In genomic region chr13:73477841-73478240, GRCm38 (mm10) we compare ENCODE assay signal across 22 mouse cellular contexts. TPM values are rescaled to one million over a fixed set of nuclear protein-coding genes. Genes with fewer than 3 reads are reported as not detected.
DNase-seq lines count a peak whose midpoint lies in the region; ATAC-seq and TF ChIP-seq lines count a peak whose summit lies in the region.
"Had no signal": no experiment of that assay in that cellular context is flagged by ENCODE, and none has a peak within 500 bp of the region (broad histone marks: within the 10 kb centered on the region; RNA-seq: fewer than 3 reads in every experiment).

No protein-coding gene starts in this region.

- 6% methylated on average over 2 of the region's 2 CpGs for WGBS in cerebellum, adult 2 months
- WGBS in liver, embryonic 12.5 days (ENCODE audit: insufficient replicate concordance), result 92% methylated on average over 2 of the region's 2 CpGs
- WGBS in intestine, embryonic 15.5 days, result 92% methylated on average over 2 of the region's 2 CpGs

- H3K4me3 ChIP-seq in cerebellum, adult 2 months (replicated peaks; ENCODE audit: insufficient read depth, low read depth, low read length), result no peak overlapping the region
- no peak overlapping the region for H3K4me3 ChIP-seq in liver, embryonic 12.5 days
- H3K4me3 ChIP-seq in intestine, embryonic 15.5 days (replicated peaks), result no peak overlapping the region
- H3K4me3 ChIP-seq: embryonic facial prominence, embryonic 13.5 days; heart, embryonic 12.5 days; hindbrain, embryonic 12.5 days; myocyte had no signal

- TF ChIP-seq CTCF in cerebellum, adult 2 months (IDR thresholded peaks at IDR 0.05; ENCODE audit: borderline replicate concordance, insufficient read depth, low read depth, low read length), result no peak

- no peaks in the 10 kb centered on the region for H3K9me3 ChIP-seq in liver, embryonic 12.5 days (replicated peaks)
- H3K9me3 ChIP-seq in intestine, embryonic 15.5 days, result no peaks in the 10 kb centered on the region
- H3K9me3 ChIP-seq: embryonic facial prominence, embryonic 13.5 days; heart, embryonic 12.5 days; hindbrain, embryonic 12.5 days; megakaryocyte, embryonic 14.5 days had no signal

- TF ChIP-seq POLR2A in cerebellum, adult 2 months (IDR thresholded peaks at IDR 0.05; ENCODE audit: borderline replicate concordance, insufficient read depth, low read length), result no peak

- peak; percentile 51 to 71 for DNase-seq in cerebellum, adult 2 months
- DNase-seq in cerebellum, adult 11 months, result no peak
- peak; percentile 61 for DNase-seq in testis, postnatal 14 days (ENCODE audit: low spot score)
- no peak for DNase-seq in testis, postnatal 10 days (ENCODE audit: low spot score)
- DNase-seq in layer of hippocampus, adult 18-20 months (ENCODE audit: low spot score in 2 of 2), result no peak
- DNase-seq in kidney, postnatal 10 days, result no peak
- DNase-seq: adrenal gland, postnatal 10 days; heart, postnatal 14 days; lung, adult 2 months; thymus, adult 18-20 months had no signal

- ATAC-seq in liver, embryonic 12.5 days, result no peak
- ATAC-seq in intestine, embryonic 15.5 days, result no peak
- ATAC-seq: activated CD4-positive, CD25-positive, alpha-beta regulatory T cell, adult 4 months had no signal

- H3K27me3 ChIP-seq in cerebellum, adult 2 months (ENCODE audit: control insufficient read depth, insufficient read depth, low read length), result no peaks in the 10 kb centered on the region
- no peaks in the 10 kb centered on the region for H3K27me3 ChIP-seq in liver, embryonic 12.5 days (replicated peaks)
- no peaks in the 10 kb centered on the region for H3K27me3 ChIP-seq in intestine, embryonic 15.5 days (replicated peaks)
- H3K27me3 ChIP-seq: embryonic facial prominence, embryonic 13.5 days; heart, embryonic 12.5 days; hindbrain, embryonic 12.5 days; megakaryocyte, embryonic 14.5 days had no signal

- peak overlapping the region; percentile 84 for H3K4me2 ChIP-seq in liver, embryonic 12.5 days
- H3K4me2 ChIP-seq in intestine, embryonic 15.5 days (replicated peaks), result no peak overlapping the region
- H3K4me2 ChIP-seq: embryonic facial prominence, embryonic 13.5 days; heart, embryonic 12.5 days; hindbrain, embryonic 12.5 days had no signal

- peaks cover 62% of the 10 kb centered on the region for H3K4me1 ChIP-seq in cerebellum, adult 2 months (ENCODE audit: control insufficient read depth, insufficient read depth, low read length)
- H3K4me1 ChIP-seq in liver, embryonic 12.5 days, result peaks cover 98% of the 10 kb centered on the region
- H3K4me1 ChIP-seq in intestine, embryonic 15.5 days (replicated peaks), result no peaks in the 10 kb centered on the region; the same call in 1 of the 2 replicates

- peak overlapping the region; percentile 76 for H3K9ac ChIP-seq in liver, embryonic 12.5 days
- no peak overlapping the region for H3K9ac ChIP-seq in intestine, embryonic 15.5 days
- H3K9ac ChIP-seq: embryonic facial prominence, embryonic 13.5 days; heart, embryonic 12.5 days; hindbrain, embryonic 12.5 days had no signal

- peaks cover 78% of the 10 kb centered on the region for H3K36me3 ChIP-seq in liver, embryonic 12.5 days
- H3K36me3 ChIP-seq in intestine, embryonic 15.5 days, result no peaks in the 10 kb centered on the region
- H3K36me3 ChIP-seq: embryonic facial prominence, embryonic 13.5 days; G1E; heart, embryonic 12.5 days had no signal

- H3K27ac ChIP-seq in cerebellum, adult 2 months (ENCODE audit: insufficient read depth, low read length), result no peak overlapping the region
- peak overlapping the region; percentile 98 for H3K27ac ChIP-seq in liver, embryonic 12.5 days
- no peak overlapping the region for H3K27ac ChIP-seq in intestine, embryonic 15.5 days
- H3K27ac ChIP-seq: embryonic facial prominence, embryonic 13.5 days; hindbrain, embryonic 12.5 days had no signal

RNA-seq across cellular contexts. Expression of gene Lpcat1, which starts 10.8 kb away (rescaled TPM):
- 38.4 and 38.8 TPM in 2 replicates for polyA plus RNA-seq in cerebellum, adult 2 months (2012; rRNA removed)
- polyA plus RNA-seq in liver, embryonic 12.5 days (2016; fragmentation: Nextera tagmentation; extraction: Ambion mirVana), result 108 and 113 TPM in 2 replicates
- 19.8 and 22.5 TPM in 2 replicates for polyA plus RNA-seq in intestine, embryonic 15.5 days (2015; fragmentation: Nextera tagmentation; extraction: Ambion mirVana)
- total RNA-seq in layer of hippocampus, adult 18-20 months (2021), result 10 to 100 TPM; 35.0 to 37.7 TPM
- polyA plus RNA-seq: G1E had no signal

RNA-seq across cellular contexts. Expression of gene Slc6a3, which starts 58.7 kb away (rescaled TPM):
- polyA plus RNA-seq in cerebellum, adult 2 months (2012; rRNA removed), result 0.03 and 0.05 TPM in 2 replicates
- 0.97 and 1.3 TPM in 2 replicates for polyA plus RNA-seq in liver, embryonic 12.5 days (2016; fragmentation: Nextera tagmentation; extraction: Ambion mirVana)
- polyA plus RNA-seq in intestine, embryonic 15.5 days (2015; fragmentation: Nextera tagmentation; extraction: Ambion mirVana), result 0.34 and 0.41 TPM in 2 replicates
- total RNA-seq in layer of hippocampus, adult 18-20 months (2021), result under 1 TPM; 0.15 to 0.27 TPM
- total RNA-seq: adrenal gland, postnatal 10 days; G1E; gastrocnemius, adult 18-20 months; heart, postnatal 14 days had no signal
- polyA plus RNA-seq: activated CD4-positive, CD25-positive, alpha-beta regulatory T cell, adult 4 months; G1E; gonadal fat pad, adult 2 months; myocyte; neural tube, embryonic 14.5 days had no signal

Comparison
In these comparisons a context has a peak if more than half of its experiments do, and no peak if none do; other contexts are left out.
1. DNase-seq: peak in cerebellum, adult 2 months (2 of 2) and testis, postnatal 14 days (single experiment); none in cerebellum, adult 11 months (single experiment), testis, postnatal 10 days (single experiment), layer of hippocampus, adult 18-20 months (0 of 2) and kidney, postnatal 10 days (single experiment).